ENCODE assay signal across 8 mouse cellular contexts in the genomic region with DNA sequence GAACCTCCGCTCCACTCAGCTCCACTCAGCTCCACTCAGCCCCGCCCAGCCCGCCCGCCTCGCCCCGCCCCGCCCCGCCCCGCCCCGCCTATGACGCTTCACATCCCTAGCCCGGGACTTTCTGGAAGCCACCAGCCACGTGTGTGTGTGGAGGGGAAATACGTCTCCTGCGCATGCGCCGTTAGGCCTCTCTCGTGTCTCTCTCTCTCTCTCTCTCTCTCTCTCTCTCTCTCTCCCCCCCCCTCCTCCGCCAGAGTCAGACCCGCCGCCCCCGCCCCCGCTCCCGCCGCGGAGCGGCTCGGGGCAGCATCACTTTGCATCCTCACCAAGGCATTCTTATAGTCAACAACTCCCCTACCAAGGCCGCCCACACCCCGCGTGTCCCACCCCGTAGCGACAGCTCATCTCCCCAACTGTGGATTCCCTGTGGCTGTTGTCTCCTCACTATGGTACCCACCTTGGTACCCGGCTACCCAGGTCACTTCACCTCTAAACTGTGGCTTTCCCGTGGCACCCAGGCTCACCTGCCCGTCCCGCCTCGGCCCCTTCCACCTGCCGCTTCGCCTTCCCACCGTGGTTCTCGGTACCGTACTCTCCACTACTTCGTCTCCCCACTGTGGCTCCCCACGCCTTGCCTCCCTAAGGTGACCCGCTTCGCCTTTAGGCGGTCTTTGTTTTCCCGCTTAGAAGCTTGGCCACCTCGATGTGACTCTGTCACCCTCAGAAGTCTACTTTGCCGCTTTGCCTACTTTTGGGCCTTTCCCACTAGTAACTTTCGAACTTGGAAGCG. TPM values are rescaled to one million over a fixed set of nuclear protein-coding genes. Genes with fewer than 3 reads are reported as not detected.
A peak's percentile ranks its signal among the peaks of the same experiment; 100 is the strongest.
DNase-seq lines count a peak whose midpoint lies in the region; ATAC-seq and TF ChIP-seq lines count a peak whose summit lies in the region.

No protein-coding gene starts in this region.

- H3K4me2 ChIP-seq in lung, embryonic 14.5 days, result peak overlapping the region; percentile 54

- no peaks in the 10 kb centered on the region for H3K36me3 ChIP-seq in hindbrain, embryonic 10.5 days
- H3K36me3 ChIP-seq in lung, embryonic 14.5 days (ENCODE audit: insufficient read depth), result no peaks in the 10 kb centered on the region

- 0 out of 2 replicates have a peak, but pooled peaks cover 4% of the 10 kb centered on the region for H3K9me3 ChIP-seq in hindbrain, embryonic 10.5 days
- H3K9me3 ChIP-seq in lung, embryonic 14.5 days (ENCODE audit: low read depth, low read length), result no peaks in the 10 kb centered on the region

- 56% methylated on average over 43 of the region's 53 CpGs for WGBS in hindbrain, embryonic 10.5 days
- WGBS in lung, embryonic 14.5 days, result 42% methylated on average over 39 of the region's 53 CpGs

- H3K4me1 ChIP-seq in hindbrain, embryonic 10.5 days (replicated peaks), result no peaks in the 10 kb centered on the region
- no peaks in the 10 kb centered on the region for H3K4me1 ChIP-seq in lung, embryonic 14.5 days (ENCODE audit: insufficient read depth)

- TF ChIP-seq CTCF in lung, embryonic 14.5 days (IDR thresholded peaks at IDR 0.05; ENCODE audit: low read depth), result no peak

- peaks cover 32% of the 10 kb centered on the region for H3K27me3 ChIP-seq in hindbrain, embryonic 10.5 days (ENCODE audit: insufficient read depth, poor library complexity, severe bottlenecking)
- H3K27me3 ChIP-seq in lung, embryonic 14.5 days (ENCODE audit: insufficient read depth, low read length), result no peaks in the 10 kb centered on the region

- H3K27ac ChIP-seq in hindbrain, embryonic 10.5 days, result peak overlapping the region; percentile 75
- H3K27ac ChIP-seq in lung, embryonic 14.5 days (ENCODE audit: low read depth), result no peak overlapping the region

- peak; percentile 59 for DNase-seq in Muller cell, postnatal 12 days (ENCODE audit: inconsistent ontology term)
- peak; percentile 25 for DNase-seq in cerebellum, adult 8-10 months
- DNase-seq in hindbrain, embryonic 10.5 days (ENCODE audit: low spot score), result peak; percentile 74
- DNase-seq in layer of hippocampus, adult 9-11 months, result peak; percentile 71
- peak; percentile 84 for DNase-seq in lung, embryonic 14.5 days
- DNase-seq in testis, postnatal 14 days (ENCODE audit: low spot score), result peak; percentile 82

- no peak overlapping the region for H3K9ac ChIP-seq in lung, embryonic 14.5 days

- ATAC-seq in frontal cortex, adult (ENCODE audit: low TSS enrichment), result peak; percentile 90
- peak; percentile 99 for ATAC-seq in lung, embryonic 14.5 days (ENCODE audit: insufficient read depth)
- ATAC-seq in neutrophil, adult 5-6 weeks (ENCODE audit: extremely low read depth, insufficient number of reproducible peaks, low FRiP score, poor library complexity, severe bottlenecking), result peak; percentile 90

- H3K4me3 ChIP-seq in hindbrain, embryonic 10.5 days, result peak overlapping the region; percentile 48
- H3K4me3 ChIP-seq in lung, embryonic 14.5 days (ENCODE audit: low read depth, low read length), result peak overlapping the region; percentile 24

RNA-seq across cellular contexts. Expression of a gene that starts 1.1 kb away (rescaled TPM):
- polyA plus RNA-seq in hindbrain, embryonic 10.5 days (2016; fragmentation: Nextera tagmentation; extraction: Ambion mirVana), result 0.61 and 0.70 TPM in 2 replicates
- 0.67 and 0.85 TPM in 2 replicates for polyA plus RNA-seq in lung, embryonic 14.5 days (2014; fragmentation: Nextera tagmentation; extraction: Ambion mirVana)
- not detected in 2 replicates for total RNA-seq in neutrophil, adult 5-6 weeks (2017)

RNA-seq across cellular contexts. Expression of a gene that starts 45.5 kb away (rescaled TPM):
- 4.1 and 4.2 TPM in 2 replicates for polyA plus RNA-seq in hindbrain, embryonic 10.5 days (2016; fragmentation: Nextera tagmentation; extraction: Ambion mirVana)
- 4.8 and 7.0 TPM in 2 replicates for polyA plus RNA-seq in lung, embryonic 14.5 days (2014; fragmentation: Nextera tagmentation; extraction: Ambion mirVana)
- total RNA-seq in neutrophil, adult 5-6 weeks (2017), result 7.6 and 9.1 TPM in 2 replicates

Comparison
In these comparisons a context has a peak if more than half of its experiments do, and no peak if none do; other contexts are left out.
1. DNase-seq: peak in every context shown above with its lines; median percentile 84 in lung, embryonic 14.5 days; 82 in testis, postnatal 14 days; 74 in hindbrain, embryonic 10.5 days; 71 in layer of hippocampus, adult 9-11 months; 59 in Muller cell, postnatal 12 days; 25 in cerebellum, adult 8-10 months.